Mouse (Mus musculus): ENCODE measurements around the gene Txndc2.

DNA sequence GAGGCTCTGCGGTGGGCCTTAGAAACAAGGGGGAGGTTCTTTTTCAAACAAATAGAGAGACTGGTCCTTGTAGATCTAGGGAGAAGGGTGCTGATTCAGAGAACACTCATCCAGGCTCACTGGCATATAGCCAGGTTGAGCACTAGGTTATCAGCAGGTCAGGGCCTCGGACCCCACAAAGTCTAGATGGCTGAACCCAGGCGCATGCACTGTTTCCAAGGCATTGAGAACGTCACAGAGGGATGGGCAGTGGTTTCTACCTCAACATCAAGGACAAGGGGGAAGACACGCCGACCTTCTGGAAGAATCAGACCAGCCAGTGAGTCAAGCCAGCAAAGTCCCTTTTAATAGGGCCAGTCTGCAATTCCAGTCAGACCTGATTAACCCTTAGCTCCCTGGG lies 5.3 kb upstream of the Txndc2 start:
- TF ChIP-seq CTCF (IDR thresholded peaks at IDR 0.05; ENCODE audit: borderline replicate concordance, insufficient read depth, low read length) (no peak), POLR2A (IDR thresholded peaks at IDR 0.05; ENCODE audit: low read depth, low read length) (no peak)
